Mouse (Mus musculus): ENCODE data around the gene Actr2. TPM values are rescaled to one million over a fixed set of nuclear protein-coding genes. Genes with fewer than 3 reads are reported as not detected.

The Actr2 gene
- total RNA-seq, 2 experiments from 2014 or later, result 95.8 to 107 TPM

- DNase-seq, result no peak
- intact Hi-C loops (cut with DNase I), result no loop called here
These were observed 90.3 kb downstream of the Actr2 start for GRCm38 (mm10) chr11:20022462-20022861.

GRCm38 (mm10) chr11:20020720-20021119 is 92.0 kb downstream of the Actr2 start:
- intact Hi-C loops (cut with DNase I), result no loop called here
- DNase-seq, result no peak

- intact Hi-C loops (cut with DNase I), result no loop called here
- DNase-seq, result no peak
These were observed 93.8 kb downstream of the Actr2 start for GRCm38 (mm10) chr11:20018905-20019304.

- intact Hi-C loops (cut with DNase I), result no loop called here
- DNase-seq, result no peak
These were observed 94.8 kb downstream of the Actr2 start for GRCm38 (mm10) chr11:20017937-20018336.

GRCm38 (mm10) chr11:20013366-20013765 is 99.3 kb downstream of the Actr2 start:
- DNase-seq, result no peak
- intact Hi-C loops (cut with DNase I), result no loop called here

Other genes starting within 250 kb of the Actr2 start
- 10 to 100 TPM; 28.4 to 33.4 TPM for gene Spred2, start 188.5 kb downstream of the Actr2 start, total RNA-seq (2021)
- 100 to 1,000 TPM; 163 to 167 TPM for gene Rab1a, start 88.5 kb upstream of the Actr2 start, total RNA-seq (2021)
- 10 to 100 TPM; 40.0 to 42.7 TPM for gene Cep68, start 136.5 kb upstream of the Actr2 start, total RNA-seq (2021)
- gene Slc1a4, start 219.8 kb upstream of the Actr2 start, total RNA-seq (2021), result 1 to 10 TPM; 3.1 to 3.5 TPM